Mouse (Mus musculus) stomach, postnatal 0 days (tissue): ENCODE measurements around the gene Tgfbr2. TPM values are rescaled to one million over a fixed set of nuclear protein-coding genes. Genes with fewer than 3 reads are reported as not detected.

Experiments
- ATAC-seq: fragments of 200-750 bp; cut with Nextera tagmentation; 2 replicates; pipeline ENCODE4 v1.8.0; 2017; ENCODE audit not compliant: low FRiP score, low TSS enrichment
- DNase-seq: peaks from one replicate; pipeline ENCODE4 v3.0.0-alpha.2; 2016; ENCODE audit warnings: low spot score
- H3K27ac ChIP-seq: fragments of 300-500 bp; sonication (generic); replicated peaks from 2 replicates; pipeline ENCODE4 v1.5.1; 2014; ENCODE audit warnings: mild to moderate bottlenecking, control low read depth
- H3K27me3 ChIP-seq: fragments of 300-500 bp; sonication (generic); 2 replicates; pipeline ENCODE4 v1.6.1; 2014; ENCODE audit warnings: low read length; ENCODE audit not compliant: control insufficient read depth, insufficient read depth
- H3K36me3 ChIP-seq: fragments of 300-500 bp; sonication (generic); 2 replicates; pipeline ENCODE4 v1.6.1; 2014; ENCODE audit warnings: low read length, mixed read lengths; ENCODE audit not compliant: control insufficient read depth, insufficient read depth
- H3K4me1 ChIP-seq: fragments of 300-500 bp; sonication (generic); replicated peaks from 2 replicates; pipeline ENCODE4 v1.6.1; 2014; ENCODE audit warnings: antibody characterized with exemption; ENCODE audit not compliant: control insufficient read depth, insufficient read depth
- H3K4me2 ChIP-seq: fragments of 300-500 bp; sonication (generic); replicated peaks from 2 replicates; pipeline ENCODE4 v1.6.1; 2014; ENCODE audit warnings: low read depth, mild to moderate bottlenecking, control low read depth, moderate library complexity
- H3K4me3 ChIP-seq: fragments of 300-500 bp; sonication (generic); 2 replicates; pipeline ENCODE4 v1.5.1; 2014; ENCODE audit warnings: low read depth, low read length, control low read depth
- H3K9ac ChIP-seq: fragments of 300-500 bp; sonication (generic); 2 replicates; pipeline ENCODE4 v1.6.1; 2014; ENCODE audit warnings: mild to moderate bottlenecking, low read length, control low read depth, mixed read lengths
- H3K9me3 ChIP-seq: fragments of 300-500 bp; sonication (generic); 2 replicates; pipeline ENCODE4 v1.6.1; 2016; ENCODE audit warnings: low read length; ENCODE audit not compliant: control insufficient read depth
- CTCF ChIP-seq: IDR thresholded peaks from 2 replicates; pipeline ENCODE4 v1.5.1; 2016; ENCODE audit warnings: antibody characterized with exemption, low read depth, mild to moderate bottlenecking, moderate library complexity
- EP300 ChIP-seq: optimal IDR thresholded peaks from 2 replicates; pipeline ENCODE3; 2016; ENCODE audit warnings: antibody characterized with exemption
- WGBS: fragments of 180-500 bp; shearing (Covaris S2); extraction: QIAGEN DNeasy Blood & Tissue Kit; methylation state at CpG from one replicate; pipeline ENCODE4 v1.1.7; 2014; 5-methylcytosine and 5-hydroxymethylcytosine counted together
- polyA plus RNA-seq: library from polyadenylated mRNA; unstranded; fragments of >200 nt; fragmentation: Nextera tagmentation; extraction: Ambion mirVana; gene quantifications from 2 replicates; pipeline ENCODE4 v1.2.1, GENCODE M21; 2015

Gene Tgfbr2
- polyA plus RNA-seq, 1 experiment from 2014 or later, result 16.8 TPM

GRCm38 (mm10) chr9:116140422-116140821 lies 34.7 kb downstream of the Tgfbr2 start:
- H3K9ac ChIP-seq, result no peak overlapping the region
- TF ChIP-seq CTCF, result no peak
- no peak for TF ChIP-seq EP300

GRCm38 (mm10) chr9:116139549-116139948 lies 35.6 kb downstream of the Tgfbr2 start:
- TF ChIP-seq CTCF (no peak), EP300 (no peak)
- no peaks in the 10 kb centered on the region for H3K36me3 ChIP-seq
- H3K9ac ChIP-seq, result no peak overlapping the region
- H3K9me3 ChIP-seq, result no peaks in the 10 kb centered on the region
- H3K4me3 ChIP-seq, result no peak overlapping the region
- no peak for DNase-seq
- no peaks in the 10 kb centered on the region for H3K27me3 ChIP-seq
- 79% methylated on average over 7 of the region's 7 CpGs for WGBS
- H3K4me2 ChIP-seq, result no peak overlapping the region
- H3K27ac ChIP-seq, result no peak overlapping the region
- no peak for ATAC-seq
- 0 out of 2 replicates have a peak, but pooled peaks cover 2% of the 10 kb centered on the region for H3K4me1 ChIP-seq

More at GRCm38 (mm10) chr9:116140422-116140821, 34.7 kb downstream of the Tgfbr2 start:
- Histone ChIP-seq H3K4me3 (no peak overlapping the region), H3K4me2 (no peak overlapping the region), H3K36me3 (no peaks in the 10 kb centered on the region), H3K9me3 (no peaks in the 10 kb centered on the region), H3K27me3 (no peaks in the 10 kb centered on the region), H3K27ac (no peak overlapping the region), H3K4me1 (peaks cover 3% of the 10 kb centered on the region; the same call in 1 of the 2 replicates)
- WGBS, result 95% methylated on average over 6 of the region's 6 CpGs
- ATAC-seq (no peak), DNase-seq (no peak)

- DNase-seq, result no peak
- no peak; the same call in 1 of the 2 replicates for ATAC-seq
- WGBS, result 79% methylated on average over 11 of the region's 11 CpGs
- Histone ChIP-seq H3K27ac (no peak overlapping the region), H3K4me1 (0 out of 2 replicates have a peak, but pooled peaks cover 2% of the 10 kb centered on the region), H3K4me2 (no peak overlapping the region), H3K36me3 (no peaks in the 10 kb centered on the region), H3K27me3 (no peaks in the 10 kb centered on the region), H3K9ac (no peak overlapping the region), H3K4me3 (no peak overlapping the region), H3K9me3 (no peaks in the 10 kb centered on the region)
- TF ChIP-seq CTCF (no peak), EP300 (no peak)
These were observed 36.5 kb downstream of the Tgfbr2 start for GRCm38 (mm10) chr9:116138595-116139134.

DNA sequence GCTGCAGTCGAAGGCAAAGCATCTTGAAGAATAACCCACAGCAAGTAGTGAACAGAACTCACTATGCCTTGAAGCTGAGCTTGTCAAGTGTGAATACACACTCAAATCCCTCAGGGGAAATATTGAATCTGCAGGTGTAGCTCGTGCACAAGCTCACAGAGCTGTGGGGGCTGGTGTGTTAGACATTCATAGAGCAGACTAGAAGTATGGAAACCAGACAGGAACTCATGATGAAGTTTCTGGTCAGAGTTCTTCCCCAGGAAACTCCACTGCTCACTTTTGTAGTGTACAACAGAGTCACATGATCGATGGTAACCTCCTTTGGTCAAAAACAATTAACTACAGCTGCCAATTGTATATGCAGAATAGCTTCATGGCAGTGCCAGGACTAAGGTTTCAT lies 37.5 kb downstream of the Tgfbr2 start:
- ATAC-seq, result no peak
- Histone ChIP-seq H3K9ac (no peak overlapping the region), H3K36me3 (no peaks in the 10 kb centered on the region), H3K27me3 (no peaks in the 10 kb centered on the region), H3K27ac (no peak overlapping the region), H3K9me3 (no peaks in the 10 kb centered on the region), H3K4me2 (no peak overlapping the region), H3K4me1 (0 out of 2 replicates have a peak, but pooled peaks cover 2% of the 10 kb centered on the region), H3K4me3 (no peak overlapping the region)
- no peak for TF ChIP-seq CTCF
- no peak for TF ChIP-seq EP300
- no peak for DNase-seq
- 79% methylated on average over 3 of the region's 3 CpGs for WGBS

DNA sequence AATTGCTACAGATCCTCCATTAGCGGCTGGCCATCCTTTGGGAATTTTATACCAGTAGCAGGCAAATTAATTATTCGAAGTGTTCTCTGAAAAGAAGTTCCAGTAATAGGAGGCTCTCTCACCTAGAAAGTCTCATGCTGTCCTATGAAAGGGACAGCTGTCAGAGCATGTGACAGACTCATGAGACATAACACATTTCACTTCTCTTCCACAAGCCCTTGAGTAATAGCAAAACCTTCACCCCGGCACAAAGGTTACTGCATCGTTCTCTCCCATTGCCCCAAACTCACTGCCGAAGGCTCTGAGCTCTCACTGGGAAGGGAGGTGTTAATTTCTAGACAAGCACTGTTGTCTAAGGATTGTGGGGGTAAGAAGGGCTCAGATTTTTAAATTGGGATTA lies 38.3 kb downstream of the Tgfbr2 start:
- no peaks in the 10 kb centered on the region for H3K27me3 ChIP-seq
- H3K4me1 ChIP-seq, result 0 out of 2 replicates have a peak, but pooled peaks cover 2% of the 10 kb centered on the region
- no peaks in the 10 kb centered on the region for H3K9me3 ChIP-seq
- 79% methylated on average over 5 of the region's 5 CpGs for WGBS
- TF ChIP-seq EP300, result no peak
- TF ChIP-seq CTCF, result no peak
- no peak overlapping the region for H3K4me3 ChIP-seq
- ATAC-seq (no peak), DNase-seq (no peak)
- H3K36me3 ChIP-seq, result no peaks in the 10 kb centered on the region
- no peak overlapping the region for H3K9ac ChIP-seq
- H3K4me2 ChIP-seq, result no peak overlapping the region
- H3K27ac ChIP-seq, result no peak overlapping the region

DNA sequence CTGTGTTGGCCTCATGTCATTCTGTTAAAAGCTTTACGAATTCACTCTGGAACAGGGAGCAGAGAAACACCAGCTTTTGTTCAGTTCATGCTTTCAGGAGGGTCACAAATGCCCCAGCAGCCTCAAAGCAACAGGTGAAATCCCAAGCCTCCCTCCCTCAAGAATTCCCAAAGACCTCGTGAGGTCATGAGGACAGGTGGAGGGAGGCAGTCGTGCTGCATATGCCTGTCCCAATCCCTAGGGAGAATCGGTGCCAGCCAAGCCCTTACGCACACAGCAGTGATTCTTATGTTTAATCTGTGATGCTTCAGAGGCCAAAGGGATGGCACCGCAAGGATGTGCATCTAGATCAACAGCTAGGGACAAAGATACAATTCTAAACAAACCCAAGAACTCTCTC lies 39.0 kb downstream of the Tgfbr2 start:
- WGBS, result 67% methylated on average over 6 of the region's 6 CpGs
- Histone ChIP-seq H3K9me3 (no peaks in the 10 kb centered on the region), H3K4me2 (no peak overlapping the region), H3K36me3 (peaks cover 4% of the 10 kb centered on the region; the same call in 1 of the 2 replicates), H3K4me1 (0 out of 2 replicates have a peak, but pooled peaks cover 2% of the 10 kb centered on the region), H3K27me3 (no peaks in the 10 kb centered on the region), H3K9ac (no peak overlapping the region), H3K27ac (no peak overlapping the region), H3K4me3 (no peak overlapping the region)
- no peak for TF ChIP-seq CTCF
- no peak for TF ChIP-seq EP300
- no peak for DNase-seq
- no peak for ATAC-seq
